Mouse (Mus musculus) intestine, embryonic 14.5 days (tissue): Measurements from ENCODE around the gene Pde6b. TPM values are rescaled to one million over a fixed set of nuclear protein-coding genes. Genes with fewer than 3 reads are reported as not detected.

Experiments used
- ATAC-seq: fragments of 200-750 bp; cut with Nextera tagmentation; replicated peaks from 2 replicates; pipeline ENCODE4 v1.8.0; 2017; ENCODE audit warnings: low read depth, moderate number of reproducible peaks, moderate TSS enrichment, moderate library complexity; ENCODE audit not compliant: low FRiP score, low TSS enrichment
- DNase-seq: peaks from one replicate; pipeline ENCODE4 v3.0.0-alpha.2; 2018; ENCODE audit warnings: low spot score
- H3K27ac ChIP-seq: fragments of 300-500 bp; sonication (generic); 2 replicates; pipeline ENCODE4 v1.5.1; 2014; ENCODE audit warnings: low read depth, mild to moderate bottlenecking, control low read depth
- H3K27me3 ChIP-seq: fragments of 300-500 bp; sonication (generic); replicated peaks from 2 replicates; pipeline ENCODE4 v1.6.1; 2014; ENCODE audit warnings: low read length, control low read depth; ENCODE audit not compliant: control insufficient read depth, insufficient read depth
- H3K36me3 ChIP-seq: fragments of 300-500 bp; sonication (generic); 2 replicates; pipeline ENCODE4 v1.6.1; 2014; ENCODE audit warnings: low read length, control low read depth; ENCODE audit not compliant: control insufficient read depth, insufficient read depth
- H3K4me1 ChIP-seq: fragments of 300-500 bp; sonication (generic); replicated peaks from 2 replicates; pipeline ENCODE4 v1.6.1; 2014; ENCODE audit warnings: low read length, control low read depth, mixed read lengths; ENCODE audit not compliant: control insufficient read depth, insufficient read depth
- H3K4me2 ChIP-seq: fragments of 300-500 bp; sonication (generic); 2 replicates; pipeline ENCODE4 v1.6.1; 2014; ENCODE audit warnings: low read length
- H3K4me3 ChIP-seq: fragments of 300-500 bp; sonication (generic); 2 replicates; pipeline ENCODE4 v1.5.1; 2014; ENCODE audit warnings: low read depth, low read length, control low read depth, mixed read lengths
- H3K9ac ChIP-seq: fragments of 300-500 bp; sonication (generic); 2 replicates; pipeline ENCODE4 v1.6.1; 2014; ENCODE audit warnings: mild to moderate bottlenecking, low read length
- H3K9me3 ChIP-seq: fragments of 300-500 bp; sonication (generic); 2 replicates; pipeline ENCODE4 v1.6.1; 2016; ENCODE audit warnings: low read length, control low read depth; ENCODE audit not compliant: control insufficient read depth
- WGBS: fragments of 180-500 bp; shearing (Covaris S2); extraction: QIAGEN DNeasy Blood & Tissue Kit; methylation state at CpG from one replicate; pipeline ENCODE4 v1.1.7; 2014; 5-methylcytosine and 5-hydroxymethylcytosine counted together
- polyA plus RNA-seq: library from polyadenylated mRNA; unstranded; fragments of >200 nt; fragmentation: Nextera tagmentation; extraction: Ambion mirVana; gene quantifications from 2 replicates; pipeline ENCODE4 v1.2.1, GENCODE M21; 2014

Gene Pde6b
- polyA plus RNA-seq, 1 experiment from 2014 or later, result 0.19 TPM

DNA sequence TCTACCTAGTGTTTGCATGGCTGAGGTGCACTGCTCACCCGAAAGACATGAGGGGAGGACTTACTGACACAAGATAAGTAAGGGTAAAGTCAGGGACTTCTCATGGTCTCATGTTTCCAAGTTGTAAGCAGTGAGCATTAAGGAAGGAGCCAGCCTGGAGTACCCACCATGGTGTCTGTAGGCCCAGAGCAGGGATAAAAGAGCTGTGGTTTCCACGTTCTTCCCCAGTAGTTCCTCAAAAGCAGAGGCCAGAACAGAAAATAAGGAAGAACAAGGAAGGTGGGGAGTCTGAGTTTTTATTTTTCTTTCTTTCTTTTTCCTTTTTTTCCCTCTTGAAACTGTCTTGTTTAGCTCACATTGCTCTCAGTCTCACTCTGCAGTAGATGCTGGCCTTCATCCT lies 26.5 kb downstream of the Pde6b start:
- DNase-seq (no peak), ATAC-seq (no peak)
- no peaks in the 10 kb centered on the region for H3K4me1 ChIP-seq
- H3K27me3 ChIP-seq, result no peaks in the 10 kb centered on the region
- no peak overlapping the region for H3K9ac ChIP-seq
- H3K36me3 ChIP-seq, result no peaks in the 10 kb centered on the region
- H3K9me3 ChIP-seq, result no peaks in the 10 kb centered on the region
- WGBS, result 70% methylated on average over 2 of the region's 2 CpGs
- no peak overlapping the region for H3K4me2 ChIP-seq
- H3K27ac ChIP-seq, result no peak overlapping the region
- no peak overlapping the region for H3K4me3 ChIP-seq

DNA sequence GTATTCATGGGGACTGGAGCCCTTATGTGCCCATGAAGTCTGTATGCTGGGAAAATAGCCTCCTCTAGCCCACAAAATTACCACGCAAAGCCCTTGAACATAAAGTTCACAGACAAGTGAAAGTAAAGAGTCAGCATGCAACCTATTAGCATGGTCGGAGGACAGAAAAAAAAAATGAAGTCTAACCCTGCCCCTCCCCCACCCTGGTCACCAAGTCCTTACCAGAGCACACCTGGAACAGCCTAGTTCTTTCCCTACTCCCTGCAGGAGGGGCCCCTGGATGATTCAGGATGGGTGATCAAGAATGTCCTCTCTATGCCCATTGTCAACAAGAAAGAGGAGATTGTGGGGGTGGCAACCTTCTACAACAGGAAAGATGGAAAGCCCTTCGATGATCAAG lies 34.5 kb downstream of the Pde6b start:
- ATAC-seq (no peak), DNase-seq (no peak)
- no peaks in the 10 kb centered on the region for H3K4me1 ChIP-seq
- no peak overlapping the region for H3K4me2 ChIP-seq
- H3K27me3 ChIP-seq, result no peaks in the 10 kb centered on the region
- H3K36me3 ChIP-seq, result no peaks in the 10 kb centered on the region
- no peak overlapping the region for H3K9ac ChIP-seq
- WGBS, result 76% methylated on average over 3 of the region's 3 CpGs
- no peak overlapping the region for H3K4me3 ChIP-seq
- H3K9me3 ChIP-seq, result no peaks in the 10 kb centered on the region
- no peak overlapping the region for H3K27ac ChIP-seq

DNA sequence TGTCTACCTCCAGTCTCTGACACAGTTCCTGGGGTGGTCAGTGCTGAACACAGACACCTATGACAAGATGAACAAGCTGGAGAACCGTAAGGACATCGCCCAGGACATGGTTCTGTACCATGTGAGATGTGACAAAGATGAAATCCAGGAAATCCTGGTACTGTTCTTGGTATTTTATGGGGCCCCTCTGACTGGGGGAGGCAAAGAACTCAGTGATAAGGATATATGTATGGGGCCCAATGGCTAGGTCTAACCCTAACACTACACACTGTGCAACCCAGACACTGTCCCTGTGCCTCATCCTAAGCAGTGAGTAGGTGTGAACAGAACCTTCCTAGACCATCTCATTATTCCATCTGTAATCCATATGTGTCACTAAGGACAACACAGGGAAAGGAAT lies 35.2 kb downstream of the Pde6b start:
- no peak overlapping the region for H3K4me3 ChIP-seq
- no peaks in the 10 kb centered on the region for H3K27me3 ChIP-seq
- no peak overlapping the region for H3K9ac ChIP-seq
- H3K9me3 ChIP-seq, result no peaks in the 10 kb centered on the region
- H3K4me2 ChIP-seq, result no peak overlapping the region
- no peaks in the 10 kb centered on the region for H3K4me1 ChIP-seq
- DNase-seq (no peak), ATAC-seq (no peak)
- 78% methylated on average over 2 of the region's 2 CpGs for WGBS
- H3K27ac ChIP-seq, result no peak overlapping the region
- H3K36me3 ChIP-seq, result no peaks in the 10 kb centered on the region

DNA sequence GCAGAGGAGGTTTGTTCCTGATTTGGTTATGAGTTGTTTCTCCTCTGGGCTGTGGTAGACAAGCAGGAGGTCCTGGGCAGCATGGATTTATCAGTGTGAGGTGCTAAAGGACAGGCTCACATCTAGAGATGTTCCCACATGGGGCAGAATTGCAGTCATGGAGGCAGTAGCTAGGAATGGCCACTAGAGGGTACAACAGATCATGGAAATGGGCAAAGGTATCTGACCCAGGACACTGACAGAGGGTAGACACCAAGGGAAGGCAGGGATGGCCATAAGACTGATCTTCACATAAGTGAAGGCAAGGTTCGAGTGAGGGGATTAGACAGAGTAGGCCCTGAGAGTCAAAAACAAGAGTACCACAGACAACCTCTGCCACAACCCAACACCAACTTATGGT lies 39.0 kb downstream of the Pde6b start:
- no peaks in the 10 kb centered on the region for H3K9me3 ChIP-seq
- DNase-seq, result peak; percentile 62
- H3K4me2 ChIP-seq, result no peak overlapping the region
- H3K4me1 ChIP-seq, result no peaks in the 10 kb centered on the region
- H3K36me3 ChIP-seq, result peaks cover 21% of the 10 kb centered on the region
- H3K27ac ChIP-seq, result no peak overlapping the region
- no peaks in the 10 kb centered on the region for H3K27me3 ChIP-seq
- no peak overlapping the region for H3K4me3 ChIP-seq
- WGBS, result 71% methylated on average over 1 of the region's 1 CpGs
- peak; percentile 53; the same call in 1 of the 2 replicates for ATAC-seq
- H3K9ac ChIP-seq, result no peak overlapping the region

DNA sequence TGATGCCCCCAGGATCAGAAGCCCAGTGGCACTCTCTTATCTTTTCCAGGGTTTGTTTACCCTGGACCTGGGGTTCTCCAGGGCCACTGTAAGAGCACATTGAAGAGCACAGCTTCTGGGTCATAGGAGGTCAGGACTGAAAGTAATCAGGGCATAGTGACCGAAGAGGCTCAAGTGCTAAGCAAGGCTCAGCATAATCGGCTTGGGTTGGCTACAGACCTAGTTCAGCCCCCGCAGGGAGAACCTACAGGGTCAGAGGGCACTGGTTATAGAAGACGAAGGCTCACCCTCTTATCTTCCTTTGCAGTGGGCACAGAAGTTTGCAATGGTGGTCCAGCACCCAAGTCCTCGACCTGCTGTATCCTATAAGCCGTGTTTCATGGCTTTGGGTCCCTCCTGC lies 43.0 kb downstream of the Pde6b start:
- 81% methylated on average over 6 of the region's 6 CpGs for WGBS
- Histone ChIP-seq H3K36me3 (peaks cover 28% of the 10 kb centered on the region), H3K4me1 (peaks cover 6% of the 10 kb centered on the region), H3K27ac (no peak overlapping the region), H3K9me3 (no peaks in the 10 kb centered on the region), H3K4me3 (no peak overlapping the region), H3K4me2 (no peak overlapping the region), H3K27me3 (no peaks in the 10 kb centered on the region), H3K9ac (no peak overlapping the region)
- no peak for ATAC-seq
- DNase-seq, result no peak

DNA sequence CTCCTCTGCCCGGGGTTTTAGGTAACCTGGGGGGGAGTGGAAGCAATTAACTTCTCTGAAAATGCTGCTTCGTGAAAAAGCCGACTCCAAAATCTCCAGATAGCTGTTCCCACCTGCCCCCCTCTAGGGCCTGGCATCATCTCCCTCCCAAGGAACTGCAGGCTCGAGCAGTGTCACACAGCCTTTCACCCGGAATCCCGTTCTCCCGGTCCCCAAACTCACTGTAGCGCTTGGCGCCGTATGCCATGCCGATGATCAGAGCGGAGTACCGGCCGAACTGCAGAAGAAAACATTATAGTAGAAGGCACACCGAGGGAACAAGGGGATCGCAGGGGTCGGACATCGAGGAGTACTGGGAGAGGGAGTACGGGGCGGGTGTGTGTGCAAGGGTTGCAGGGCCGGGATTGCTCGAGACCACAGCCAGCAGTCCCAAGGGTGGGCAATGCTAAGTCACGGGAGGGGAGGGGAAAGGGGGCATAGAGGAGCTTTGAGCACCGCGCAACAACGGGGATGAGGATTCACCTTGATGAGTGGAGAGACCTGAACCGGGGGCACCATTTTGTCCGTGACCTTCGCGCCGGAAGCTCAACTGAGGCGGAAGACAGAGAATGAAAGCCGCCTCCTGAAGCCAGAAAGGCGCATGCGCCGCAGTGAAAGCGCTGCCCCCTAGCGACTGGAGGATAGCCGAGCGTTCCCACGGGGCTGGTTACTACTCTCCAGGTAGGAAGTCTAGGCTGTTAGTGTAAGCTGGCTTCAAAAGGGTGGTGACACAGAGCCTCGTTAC lies 45.8 kb downstream of the Pde6b start, which contains the start of gene Atp5k:
TSS of gene Atp5k (minus strand) at position 645 of the 784 bp plus-strand sequence.
- 1% methylated on average over 42 of the region's 42 CpGs for WGBS
- DNase-seq (peak; percentile 96), ATAC-seq (peak; percentile 85)
- no peak within 1 kb of the TSS for H3K27ac ChIP-seq
- H3K4me2 ChIP-seq, result peak within 1 kb of the TSS; percentile 77
- H3K36me3 ChIP-seq, result peaks cover 28% of the 10 kb centered on the region
- H3K4me1 ChIP-seq, result peaks cover 6% of the 10 kb centered on the region
- peak within 1 kb of the TSS; percentile 83 for H3K9ac ChIP-seq
- peak within 1 kb of the TSS; percentile 70 for H3K4me3 ChIP-seq
- H3K27me3 ChIP-seq, result no peaks in the 10 kb centered on the region
- no peaks in the 10 kb centered on the region for H3K9me3 ChIP-seq

DNA sequence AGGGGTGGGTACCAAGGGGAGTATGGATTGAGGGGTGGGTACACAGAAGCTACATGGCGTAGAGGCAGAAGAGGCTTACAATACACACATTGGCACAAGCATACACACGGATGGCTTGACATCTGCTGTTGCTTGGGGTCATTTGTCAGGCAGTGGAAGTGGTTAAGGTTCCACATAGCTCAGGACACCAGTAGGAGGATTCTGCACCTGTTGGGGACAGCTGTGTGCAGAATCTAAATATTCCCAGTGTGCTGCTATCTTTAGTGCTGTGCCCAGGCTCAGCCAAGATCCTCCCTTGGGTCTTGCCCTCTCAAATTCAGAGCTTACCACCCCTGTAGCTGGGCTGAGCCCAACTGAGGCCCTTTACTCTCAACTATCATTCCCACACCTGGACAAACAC lies 47.9 kb downstream of the Pde6b start:
- no peak overlapping the region for H3K9ac ChIP-seq
- H3K4me1 ChIP-seq, result peaks cover 6% of the 10 kb centered on the region
- H3K4me3 ChIP-seq, result no peak overlapping the region
- H3K9me3 ChIP-seq, result no peaks in the 10 kb centered on the region
- no peak overlapping the region for H3K4me2 ChIP-seq
- no peak overlapping the region for H3K27ac ChIP-seq
- H3K36me3 ChIP-seq, result peaks cover 18% of the 10 kb centered on the region
- DNase-seq (no peak), ATAC-seq (no peak)
- H3K27me3 ChIP-seq, result no peaks in the 10 kb centered on the region
- WGBS, result 59% methylated on average over 2 of the region's 2 CpGs

DNA sequence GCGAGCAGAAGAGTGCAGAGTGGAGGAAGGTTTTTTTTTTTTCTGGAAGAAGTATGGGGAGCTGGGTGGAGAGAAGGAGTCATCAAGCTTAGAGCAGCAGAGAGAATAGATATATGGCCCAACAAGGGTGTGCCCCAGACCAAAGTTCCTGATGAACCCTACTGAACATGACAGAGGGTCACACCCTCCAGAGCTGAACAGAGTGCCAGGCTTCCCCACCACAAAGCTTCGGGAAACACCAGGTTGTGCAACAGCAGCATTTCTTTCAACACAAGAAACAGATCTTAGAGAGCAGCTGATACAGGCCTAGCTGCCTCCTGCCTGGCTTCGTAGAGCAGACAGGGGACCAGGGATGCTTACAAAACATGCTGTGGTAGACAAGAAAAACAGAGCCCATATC lies 58.8 kb downstream of the Pde6b start:
- Histone ChIP-seq H3K4me1 (no peaks in the 10 kb centered on the region), H3K4me3 (no peak overlapping the region), H3K27ac (no peak overlapping the region), H3K27me3 (no peaks in the 10 kb centered on the region), H3K4me2 (no peak overlapping the region), H3K9ac (no peak overlapping the region), H3K36me3 (no peaks in the 10 kb centered on the region), H3K9me3 (no peaks in the 10 kb centered on the region)
- no peak for DNase-seq
- ATAC-seq, result no peak
- 79% methylated on average over 3 of the region's 3 CpGs for WGBS

DNA sequence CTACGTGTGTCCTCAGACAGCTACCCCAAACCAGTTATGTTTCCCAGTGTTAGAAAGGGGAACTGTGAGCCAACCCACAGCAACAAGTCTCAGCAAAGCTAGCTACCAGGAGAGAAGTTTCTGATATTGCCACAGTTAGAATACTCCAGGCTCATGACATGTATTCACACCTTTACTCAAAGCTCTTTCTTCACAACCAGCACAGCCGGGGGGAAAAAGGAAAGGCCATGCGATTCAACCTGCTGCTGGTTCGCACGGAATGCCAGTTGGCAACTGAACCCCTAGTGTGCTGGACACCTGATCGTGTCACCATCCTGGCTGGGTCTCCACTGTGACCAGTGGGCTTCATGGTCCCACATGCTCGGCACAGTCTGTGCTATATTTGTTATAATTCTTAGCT lies 59.7 kb downstream of the Pde6b start:
- H3K4me3 ChIP-seq, result no peak overlapping the region
- H3K4me2 ChIP-seq, result no peak overlapping the region

More for the DNA sequence above, 59.7 kb downstream of the Pde6b start:
- Histone ChIP-seq H3K9me3 (no peaks in the 10 kb centered on the region), H3K27me3 (no peaks in the 10 kb centered on the region), H3K4me1 (no peaks in the 10 kb centered on the region), H3K27ac (no peak overlapping the region), H3K9ac (no peak overlapping the region), H3K36me3 (no peaks in the 10 kb centered on the region)
- DNase-seq, result no peak
- ATAC-seq, result no peak
- 89% methylated on average over 7 of the region's 7 CpGs for WGBS
